Comparison of ENCODE assay signal across 21 mouse cellular contexts in the genomic region with DNA sequence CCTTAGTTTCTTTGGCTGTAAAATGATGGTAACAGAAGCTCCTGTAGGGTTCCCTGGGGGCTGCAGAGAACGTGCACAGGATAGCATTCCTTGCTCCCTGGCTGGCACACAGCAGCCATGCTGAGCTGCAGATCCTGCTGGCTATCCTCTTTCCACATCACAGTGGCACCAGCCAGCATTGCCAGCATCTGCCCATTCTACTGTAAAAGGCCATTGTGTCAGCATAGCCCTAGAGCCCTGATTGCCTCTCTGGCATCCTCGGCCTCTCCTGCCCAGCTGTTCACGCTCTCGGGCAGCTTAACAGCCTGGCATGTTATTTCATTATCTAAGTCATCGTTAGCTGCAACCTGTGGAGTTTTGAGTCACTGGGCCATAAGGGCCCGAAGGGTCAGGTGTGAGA.
DNase-seq lines count a peak whose midpoint lies in the region; ATAC-seq lines count a peak whose summit lies in the region.
"Had no signal": no experiment of that assay in that cellular context is flagged by ENCODE, and none has a peak within 500 bp of the region (broad histone marks: within the 10 kb centered on the region; RNA-seq: fewer than 3 reads in every experiment).

No protein-coding gene starts in this region.

- DNase-seq in forebrain, embryonic 11.5 days (ENCODE audit: low spot score): no peak
- DNase-seq in forebrain, embryonic 14.5 days (ENCODE audit: low spot score): no peak
- peak; percentile 77 for DNase-seq in midbrain, embryonic 11.5 days (ENCODE audit: low spot score, missing footprints)
- DNase-seq in midbrain, embryonic 14.5 days: no peak
- no peak for DNase-seq in limb, embryonic 10.5 days (ENCODE audit: low spot score)
- no peak for DNase-seq in adrenal gland, postnatal 25 days
- DNase-seq: adrenal gland, postnatal 36 days; B cell, adult 2 months; gastrocnemius, postnatal 36 days; spleen, adult 18-20 months; thymus, adult 2 months had no signal

- H3K9ac ChIP-seq in forebrain, embryonic 11.5 days (ENCODE audit: low read length): peak overlapping the region; percentile 14; the same call in 1 of the 2 replicates
- no peak overlapping the region for H3K9ac ChIP-seq in forebrain, embryonic 14.5 days (ENCODE audit: low read length)
- no peak overlapping the region for H3K9ac ChIP-seq in midbrain, embryonic 11.5 days (ENCODE audit: low read length)
- no peak overlapping the region for H3K9ac ChIP-seq in midbrain, embryonic 14.5 days (replicated peaks; ENCODE audit: low read length)
- H3K9ac ChIP-seq in liver, embryonic 12.5 days: no peak overlapping the region
- H3K9ac ChIP-seq: embryonic facial prominence, embryonic 12.5 days; heart, embryonic 12.5 days; intestine, embryonic 15.5 days; limb, embryonic 12.5 days; liver, embryonic 15.5 days; stomach, embryonic 15.5 days had no signal

- no peak for ATAC-seq in forebrain, embryonic 11.5 days (replicated peaks; ENCODE audit: low FRiP score)
- no peak for ATAC-seq in forebrain, embryonic 14.5 days
- ATAC-seq in midbrain, embryonic 11.5 days (ENCODE audit: low FRiP score): no peak
- ATAC-seq in midbrain, embryonic 14.5 days (ENCODE audit: low FRiP score, low TSS enrichment): no peak
- ATAC-seq in liver, embryonic 12.5 days: no peak
- ATAC-seq: intestine, embryonic 15.5 days; lung, postnatal 0 days had no signal

- H3K9me3 ChIP-seq in forebrain, embryonic 11.5 days (ENCODE audit: control insufficient read depth, low read length): no peaks in the 10 kb centered on the region
- H3K9me3 ChIP-seq in forebrain, embryonic 14.5 days (replicated peaks; ENCODE audit: control insufficient read depth, low read length): no peaks in the 10 kb centered on the region
- no peaks in the 10 kb centered on the region for H3K9me3 ChIP-seq in midbrain, embryonic 11.5 days (ENCODE audit: control insufficient read depth, low read length)
- no peaks in the 10 kb centered on the region for H3K9me3 ChIP-seq in midbrain, embryonic 14.5 days (ENCODE audit: control insufficient read depth, low read length)
- no peaks in the 10 kb centered on the region for H3K9me3 ChIP-seq in limb, embryonic 10.5 days (replicated peaks)
- H3K9me3 ChIP-seq in liver, embryonic 12.5 days (replicated peaks): no peaks in the 10 kb centered on the region
- H3K9me3 ChIP-seq: embryonic facial prominence, embryonic 12.5 days; heart, embryonic 12.5 days; intestine, embryonic 15.5 days; limb, embryonic 12.5 days; liver, embryonic 15.5 days; stomach, embryonic 15.5 days had no signal

- no peaks in the 10 kb centered on the region for H3K27me3 ChIP-seq in forebrain, embryonic 11.5 days (ENCODE audit: control insufficient read depth, insufficient read depth, low read length)
- no peaks in the 10 kb centered on the region for H3K27me3 ChIP-seq in forebrain, embryonic 14.5 days (replicated peaks; ENCODE audit: control insufficient read depth, insufficient read depth, low read length)
- H3K27me3 ChIP-seq in midbrain, embryonic 11.5 days (ENCODE audit: control insufficient read depth, insufficient read depth, low read length): no peaks in the 10 kb centered on the region
- H3K27me3 ChIP-seq in midbrain, embryonic 14.5 days (ENCODE audit: control insufficient read depth, insufficient read depth, low read length): no peaks in the 10 kb centered on the region
- no peaks in the 10 kb centered on the region for H3K27me3 ChIP-seq in limb, embryonic 10.5 days (ENCODE audit: low read depth, poor library complexity, severe bottlenecking)
- no peaks in the 10 kb centered on the region for H3K27me3 ChIP-seq in liver, embryonic 12.5 days (replicated peaks)
- H3K27me3 ChIP-seq: embryonic facial prominence, embryonic 12.5 days; heart, embryonic 12.5 days; intestine, embryonic 15.5 days; limb, embryonic 12.5 days; liver, embryonic 15.5 days; megakaryocyte, embryonic 14.5 days; stomach, embryonic 15.5 days had no signal

- peaks cover 6% of the 10 kb centered on the region; the same call in 1 of the 2 replicates for H3K4me1 ChIP-seq in forebrain, embryonic 11.5 days (replicated peaks; ENCODE audit: control insufficient read depth, insufficient read depth, low read length)
- peaks cover 11% of the 10 kb centered on the region; the same call in 1 of the 2 replicates for H3K4me1 ChIP-seq in forebrain, embryonic 14.5 days (ENCODE audit: control insufficient read depth, insufficient read depth, low read length)
- no peaks in the 10 kb centered on the region for H3K4me1 ChIP-seq in midbrain, embryonic 11.5 days (ENCODE audit: control insufficient read depth, insufficient read depth, low read length)
- no peaks in the 10 kb centered on the region for H3K4me1 ChIP-seq in midbrain, embryonic 14.5 days (ENCODE audit: control insufficient read depth, insufficient read depth, low read length)
- H3K4me1 ChIP-seq in limb, embryonic 10.5 days: peaks cover 18% of the 10 kb centered on the region
- no peaks in the 10 kb centered on the region for H3K4me1 ChIP-seq in liver, embryonic 12.5 days
- H3K4me1 ChIP-seq: intestine, embryonic 15.5 days; liver, embryonic 15.5 days; stomach, embryonic 15.5 days had no signal

- H3K4me3 ChIP-seq in forebrain, embryonic 11.5 days (ENCODE audit: low read depth, low read length): no peak overlapping the region
- H3K4me3 ChIP-seq in forebrain, embryonic 14.5 days (ENCODE audit: low read depth, low read length): no peak overlapping the region
- H3K4me3 ChIP-seq in midbrain, embryonic 11.5 days (ENCODE audit: low read depth, low read length): no peak overlapping the region
- H3K4me3 ChIP-seq in midbrain, embryonic 14.5 days (replicated peaks; ENCODE audit: low read depth, low read length): no peak overlapping the region
- H3K4me3 ChIP-seq in limb, embryonic 10.5 days: no peak overlapping the region
- no peak overlapping the region for H3K4me3 ChIP-seq in liver, embryonic 12.5 days
- H3K4me3 ChIP-seq: embryonic facial prominence, embryonic 12.5 days; heart, embryonic 12.5 days; intestine, embryonic 15.5 days; limb, embryonic 12.5 days; liver, embryonic 15.5 days; megakaryocyte, embryonic 14.5 days; myocyte; stomach, embryonic 15.5 days had no signal

- H3K4me2 ChIP-seq in forebrain, embryonic 11.5 days (ENCODE audit: low read depth, low read length, severe bottlenecking): no peak overlapping the region
- H3K4me2 ChIP-seq in forebrain, embryonic 14.5 days (ENCODE audit: low read length): no peak overlapping the region
- no peak overlapping the region for H3K4me2 ChIP-seq in midbrain, embryonic 11.5 days
- H3K4me2 ChIP-seq in midbrain, embryonic 14.5 days (ENCODE audit: low read length): no peak overlapping the region
- H3K4me2 ChIP-seq in liver, embryonic 12.5 days: no peak overlapping the region
- H3K4me2 ChIP-seq: heart, embryonic 12.5 days; intestine, embryonic 15.5 days; liver, embryonic 15.5 days; stomach, embryonic 15.5 days had no signal

- no peaks in the 10 kb centered on the region for H3K36me3 ChIP-seq in forebrain, embryonic 11.5 days (ENCODE audit: control insufficient read depth, insufficient read depth, low read length)
- H3K36me3 ChIP-seq in forebrain, embryonic 14.5 days (ENCODE audit: control insufficient read depth, insufficient read depth, low read length): no peaks in the 10 kb centered on the region
- H3K36me3 ChIP-seq in midbrain, embryonic 11.5 days (ENCODE audit: control insufficient read depth, insufficient read depth, low read length): no peaks in the 10 kb centered on the region
- H3K36me3 ChIP-seq in midbrain, embryonic 14.5 days (ENCODE audit: control insufficient read depth, insufficient read depth, low read length): no peaks in the 10 kb centered on the region
- H3K36me3 ChIP-seq in limb, embryonic 10.5 days: no peaks in the 10 kb centered on the region
- H3K36me3 ChIP-seq in liver, embryonic 12.5 days: no peaks in the 10 kb centered on the region
- H3K36me3 ChIP-seq: embryonic facial prominence, embryonic 12.5 days; intestine, embryonic 15.5 days; limb, embryonic 12.5 days; liver, embryonic 15.5 days; stomach, embryonic 15.5 days had no signal

- WGBS in forebrain, embryonic 11.5 days: 67% methylated on average over 6 of the region's 6 CpGs
- WGBS in forebrain, embryonic 14.5 days: 43% methylated on average over 6 of the region's 6 CpGs
- WGBS in midbrain, embryonic 11.5 days: 75% methylated on average over 6 of the region's 6 CpGs
- WGBS in midbrain, embryonic 14.5 days: 68% methylated on average over 6 of the region's 6 CpGs
- WGBS in limb, embryonic 10.5 days: 69% methylated on average over 6 of the region's 6 CpGs
- WGBS in liver, embryonic 12.5 days (ENCODE audit: insufficient replicate concordance): 80% methylated on average over 6 of the region's 6 CpGs

- no peak overlapping the region for H3K27ac ChIP-seq in forebrain, embryonic 11.5 days (ENCODE audit: low read depth, low read length)
- H3K27ac ChIP-seq in forebrain, embryonic 14.5 days (ENCODE audit: low read depth, low read length): no peak overlapping the region
- H3K27ac ChIP-seq in midbrain, embryonic 11.5 days (ENCODE audit: low read depth, low read length): no peak overlapping the region
- H3K27ac ChIP-seq in midbrain, embryonic 14.5 days (replicated peaks; ENCODE audit: low read depth, low read length): no peak overlapping the region
- peak overlapping the region; percentile 66; the same call in 1 of the 2 replicates for H3K27ac ChIP-seq in limb, embryonic 10.5 days
- H3K27ac ChIP-seq in liver, embryonic 12.5 days: no peak overlapping the region
- H3K27ac ChIP-seq: intestine, embryonic 15.5 days; liver, embryonic 15.5 days; stomach, embryonic 15.5 days had no signal
